Mouse (Mus musculus) CH12.LX (cell line): Measurements from ENCODE around the gene Pik3r2. TPM values are rescaled to one million over a fixed set of nuclear protein-coding genes. Genes with fewer than 3 reads are reported as not detected.

Experiments
- DNase-seq: peaks from one replicate; pipeline ENCODE4 v3.0.0-alpha.2; 2013; ENCODE audit errors: extremely low read depth
- H3K27ac ChIP-seq: 2 replicates; pipeline ENCODE4 v1.5.1; 2012; ENCODE audit warnings: low read depth, mild to moderate bottlenecking, control low read depth, moderate library complexity; ENCODE audit not compliant: insufficient read depth
- H3K27me3 ChIP-seq: replicated peaks from 2 replicates; pipeline ENCODE3; 2012; ENCODE audit warnings: inconsistent platforms
- H3K36me3 ChIP-seq, 2 experiments: replicated peaks in 1 of 2; 2 replicates each; pipeline versions ENCODE3 to v1.6.1; 2012; ENCODE audit warnings: inconsistent platforms in 1 of 2, low read length in 1 of 2, mild to moderate bottlenecking in 1 of 2, mixed read lengths in 1 of 2, moderate library complexity in 1 of 2; ENCODE audit not compliant: control insufficient read depth in 1 of 2, insufficient read depth in 1 of 2
- H3K4me1 ChIP-seq, 2 experiments: 2 replicates each; pipeline ENCODE4 v1.6.1; 2012; ENCODE audit warnings: inconsistent platforms in 1 of 2, moderate library complexity in 1 of 2; ENCODE audit not compliant: insufficient read depth in 2 of 2, control insufficient read depth in 1 of 2
- H3K4me2 ChIP-seq: 2 replicates; pipeline ENCODE4 v1.6.1; 2012; ENCODE audit warnings: low read depth, mild to moderate bottlenecking, control low read depth; ENCODE audit not compliant: poor library complexity, insufficient read depth, severe bottlenecking
- H3K4me3 ChIP-seq, 3 experiments: fragments of 150-350 bp in 1 of 3; sonication (generic) in 1 of 3; replicated peaks in 1 of 3; 2 replicates each; pipeline versions ENCODE3 to v1.5.1; 2011 to 2012; ENCODE audit warnings: low read depth in 2 of 3, low read length in 2 of 3, mild to moderate bottlenecking in 2 of 3, moderate library complexity in 2 of 3, control low read depth in 1 of 3, improper control_type of control experiment in 1 of 3, inconsistent platforms in 1 of 3, mixed read lengths in 1 of 3; ENCODE audit not compliant: poor library complexity in 1 of 3
- H3K79me2 ChIP-seq: replicated peaks from 2 replicates; pipeline ENCODE4 v1.6.1; 2012; ENCODE audit warnings: mild to moderate bottlenecking, moderate library complexity; ENCODE audit not compliant: control insufficient read depth, poor library complexity, insufficient read depth, severe bottlenecking; ENCODE audit errors: extremely low read depth
- H3K9ac ChIP-seq: 2 replicates; pipeline ENCODE4 v1.6.1; 2012; ENCODE audit warnings: low read depth, mild to moderate bottlenecking, control low read depth, moderate library complexity; ENCODE audit not compliant: insufficient read depth
- H3K9me3 ChIP-seq: replicated peaks from 2 replicates; pipeline ENCODE3; 2012; ENCODE audit warnings: low read length, inconsistent platforms, mixed read lengths
- BHLHE40 ChIP-seq: IDR thresholded peaks from 2 replicates; pipeline ENCODE4 v1.6.1; 2011; ENCODE audit warnings: mild to moderate bottlenecking, low read depth, low read length, improper control_type of control experiment
- CHD1 ChIP-seq: IDR thresholded peaks from 2 replicates; pipeline ENCODE4 v1.6.1; 2012; ENCODE audit warnings: low read depth, low read length, improper control_type of control experiment, inconsistent platforms
- CHD2 ChIP-seq: IDR thresholded peaks from 2 replicates; pipeline ENCODE4 v1.6.1; 2011; ENCODE audit warnings: low read length, improper control_type of control experiment
- CTCF ChIP-seq, 2 experiments: IDR thresholded peaks in 1 of 2; conservative IDR thresholded peaks in 1 of 2; 2 replicates each; pipeline ENCODE4 v1.5.1; 2011 to 2012; ENCODE audit warnings: low read depth in 2 of 2, low read length in 2 of 2, improper control_type of control experiment in 1 of 2, inconsistent platforms in 1 of 2, mild to moderate bottlenecking in 1 of 2, moderate library complexity in 1 of 2
- E2F4 ChIP-seq: IDR thresholded peaks from 2 replicates; pipeline ENCODE4 v1.6.1; 2011; ENCODE audit warnings: low read depth, low read length, improper control_type of control experiment; ENCODE audit not compliant: insufficient replicate concordance
- ELF1 ChIP-seq: IDR thresholded peaks from 2 replicates; pipeline ENCODE4 v1.6.1; 2014; ENCODE audit warnings: low read depth, mild to moderate bottlenecking, inconsistent platforms, low read length, improper control_type of control experiment
- ETS1 ChIP-seq: conservative IDR thresholded peaks from 2 replicates; pipeline ENCODE4 v1.6.1; 2012; ENCODE audit warnings: low read depth, mild to moderate bottlenecking, inconsistent platforms, low read length, improper control_type of control experiment, moderate library complexity
- GABPA ChIP-seq: IDR thresholded peaks from 2 replicates; pipeline ENCODE4 v1.6.1; 2012; ENCODE audit warnings: low read depth, low read length, improper control_type of control experiment, inconsistent platforms; ENCODE audit not compliant: insufficient replicate concordance
- HCFC1 ChIP-seq: IDR thresholded peaks from 2 replicates; pipeline ENCODE4 v1.6.1; 2012; ENCODE audit warnings: low read depth, mild to moderate bottlenecking, inconsistent platforms, low read length, improper control_type of control experiment
- JUND ChIP-seq: conservative IDR thresholded peaks from 2 replicates; pipeline ENCODE4 v1.6.1; 2011; ENCODE audit warnings: low read depth, low read length, improper control_type of control experiment
- KAT2A ChIP-seq: IDR thresholded peaks from 2 replicates; pipeline ENCODE4 v1.6.1; 2012; ENCODE audit warnings: low read length, improper control_type of control experiment, inconsistent platforms; ENCODE audit not compliant: insufficient replicate concordance
- MAFK ChIP-seq: IDR thresholded peaks from 2 replicates; pipeline ENCODE4 v1.6.1; 2011; ENCODE audit warnings: low read length, improper control_type of control experiment; ENCODE audit not compliant: insufficient replicate concordance
- MAX ChIP-seq: IDR thresholded peaks from 2 replicates; pipeline ENCODE4 v1.6.1; 2011; ENCODE audit warnings: low read length, improper control_type of control experiment
- MAZ ChIP-seq: IDR thresholded peaks from 2 replicates; pipeline ENCODE4 v1.6.1; 2012; ENCODE audit warnings: low read depth, mild to moderate bottlenecking, inconsistent platforms, low read length, improper control_type of control experiment, moderate library complexity
- MEF2A ChIP-seq: IDR thresholded peaks from 2 replicates; pipeline ENCODE4 v1.6.1; 2014; ENCODE audit warnings: low read depth, mild to moderate bottlenecking, inconsistent platforms, low read length, improper control_type of control experiment, borderline replicate concordance
- MXI1 ChIP-seq: IDR thresholded peaks from 2 replicates; pipeline ENCODE4 v1.6.1; 2011; ENCODE audit warnings: mild to moderate bottlenecking, low read depth, low read length, improper control_type of control experiment
- MYC ChIP-seq: IDR thresholded peaks from 2 replicates; pipeline ENCODE4 v1.6.1; 2011; ENCODE audit warnings: low read depth, mild to moderate bottlenecking, improper control_type of control experiment, low read length
- NELFE ChIP-seq: IDR thresholded peaks from 2 replicates; pipeline ENCODE4 v1.6.1; 2011; ENCODE audit warnings: low read depth, low read length, improper control_type of control experiment
- PAX5 ChIP-seq: IDR thresholded peaks from 2 replicates; pipeline ENCODE4 v1.6.1; 2012; ENCODE audit warnings: low read length, inconsistent platforms, mixed read lengths
- POLR2A ChIP-seq: IDR thresholded peaks from 2 replicates; pipeline ENCODE4 v1.6.1; 2011; ENCODE audit warnings: low read depth, mild to moderate bottlenecking, improper control_type of control experiment, low read length
- POLR2AphosphoS2 ChIP-seq: IDR thresholded peaks from 2 replicates; pipeline ENCODE4 v1.6.1; 2011; ENCODE audit warnings: low read depth, low read length, improper control_type of control experiment
- RAD21 ChIP-seq: IDR thresholded peaks from 2 replicates; pipeline ENCODE4 v1.6.1; 2011; ENCODE audit warnings: low read depth, mild to moderate bottlenecking, low read length, improper control_type of control experiment, moderate library complexity
- RCOR1 ChIP-seq: conservative IDR thresholded peaks from 2 replicates; pipeline ENCODE4 v1.6.1; 2012; ENCODE audit warnings: low read depth, mild to moderate bottlenecking, inconsistent platforms, low read length, improper control_type of control experiment
- SIN3A ChIP-seq: IDR thresholded peaks from 2 replicates; pipeline ENCODE4 v1.6.1; 2012; ENCODE audit warnings: low read length, improper control_type of control experiment, inconsistent platforms
- SMC3 ChIP-seq: IDR thresholded peaks from 2 replicates; pipeline ENCODE4 v1.6.1; 2011; ENCODE audit warnings: low read depth, low read length, improper control_type of control experiment
- TBP ChIP-seq: conservative IDR thresholded peaks from 2 replicates; pipeline ENCODE4 v1.6.1; 2011; ENCODE audit warnings: low read depth, low read length, improper control_type of control experiment
- TCF12 ChIP-seq: IDR thresholded peaks from 2 replicates; pipeline ENCODE4 v1.6.1; 2014; ENCODE audit warnings: low read depth, mild to moderate bottlenecking, inconsistent platforms, low read length, improper control_type of control experiment
- UBTF ChIP-seq: IDR thresholded peaks from 2 replicates; pipeline ENCODE4 v1.6.1; 2012; ENCODE audit warnings: low read depth, mild to moderate bottlenecking, inconsistent platforms, low read length, improper control_type of control experiment, moderate library complexity
- USF1 ChIP-seq: IDR thresholded peaks from 2 replicates; pipeline ENCODE4 v1.6.1; 2014; ENCODE audit warnings: low read depth, mild to moderate bottlenecking, inconsistent platforms, low read length, improper control_type of control experiment
- USF2 ChIP-seq: conservative IDR thresholded peaks from 2 replicates; pipeline ENCODE4 v1.6.1; 2011; ENCODE audit warnings: low read depth, low read length, improper control_type of control experiment
- ZC3H11A ChIP-seq: IDR thresholded peaks from 2 replicates; pipeline ENCODE4 v1.6.1; 2012; ENCODE audit warnings: low read depth, mild to moderate bottlenecking, inconsistent platforms, low read length, improper control_type of control experiment
- ZKSCAN1 ChIP-seq: IDR thresholded peaks from 2 replicates; pipeline ENCODE4 v1.6.1; 2012; ENCODE audit warnings: low read depth, inconsistent platforms, low read length, improper control_type of control experiment, borderline replicate concordance
- ZMIZ1 ChIP-seq: IDR thresholded peaks from 2 replicates; pipeline ENCODE4 v1.6.1; 2012; ENCODE audit warnings: low read depth, mild to moderate bottlenecking, inconsistent platforms, low read length, improper control_type of control experiment
- ZNF384 ChIP-seq: IDR thresholded peaks from 2 replicates; pipeline ENCODE4 v1.6.1; 2012; ENCODE audit warnings: low read depth, low read length, improper control_type of control experiment, inconsistent platforms
- dilution Hi-C: fragments of 300-500 bp; cut with MboI; formaldehyde crosslinking; loops from 2 replicates; pipeline ENCODE4 v1.14.3; 2020; ENCODE audit warnings: low sequenced_read_pairs; ENCODE audit not compliant: extremely low pct_unique_long_range_greater_than_20kb, extremely low pct_ligation_motif_present
- in situ Hi-C: fragments of 300-500 bp; cut with MboI; formaldehyde crosslinking; loops from 3 replicates; pipeline ENCODE4 v1.14.3; 2019; ENCODE audit warnings: low sequenced_read_pairs, low pct_ligation_motif_present, low pct_unique_long_range_greater_than_20kb, mixed read lengths
- polyA plus RNA-seq: library from polyadenylated mRNA; unstranded; fragments of >175 nt; gene quantifications from 2 replicates; pipeline ENCODE4 v1.2.1, GENCODE M21; 2012; ENCODE audit warnings: low read depth; ENCODE audit not compliant: insufficient read length
- total RNA-seq, 2 experiments: library from RNA; depleted of rRNA; stranded (reverse); fragments of 300-350 nt in 1 of 2; fragments of >200 nt in 1 of 2; gene quantifications; 2 replicates each; pipeline ENCODE4 v1.2.3; 2012 to 2014

The Pik3r2 gene
- total and polyA plus RNA-seq, 3 experiments, result 13.8 to 45.9 (median 25.8) TPM

- TF ChIP-seq USF2 (no peak), MAZ (0 out of 2 replicates have a peak, but pooled peaks have one; percentile 37), MAFK (no peak), USF1 (no peak), E2F4 (no peak), TBP (0 out of 2 replicates have a peak, but pooled peaks have one; percentile 24), RAD21 (no peak), ZNF384 (no peak), BHLHE40 (no peak), ETS1 (no peak), POLR2A (peak; percentile 86), TCF12 (peak; percentile 63; the same call in 1 of the 2 replicates)
- TF ChIP-seq, all 38 proteins: peak for 13
Observed at GRCm38 (mm10) chr8:70791975-70792691, 15.6 kb upstream of the Pik3r2 start (continued).

GRCm38 (mm10) chr8:70791294-70791701 is 14.8 kb upstream of the Pik3r2 start:
- H3K27me3 ChIP-seq, result peaks cover 30% of the 10 kb centered on the region
- no peaks in the 10 kb centered on the region for H3K9me3 ChIP-seq
- peak overlapping the region; percentile 36 for H3K27ac ChIP-seq
- H3K4me3 ChIP-seq, result peak overlapping the region; percentile 81 to 87 (median 82)
- dilution Hi-C loops, result no loop called here
- H3K9ac ChIP-seq, result peak overlapping the region; percentile 92
- H3K4me2 ChIP-seq, result peak overlapping the region; percentile 48
- peak; percentile 82 for DNase-seq
- in situ Hi-C loops, result no loop called here
- peaks cover 37 to 45% of the 10 kb centered on the region in 2 experiments for H3K36me3 ChIP-seq
- peaks cover 4% of the 10 kb centered on the region; the same call in 1 of the 2 replicates for H3K79me2 ChIP-seq
- H3K4me1 ChIP-seq, result peaks cover 15 to 28% of the 10 kb centered on the region in 2 experiments
- TF ChIP-seq ZMIZ1 (no peak), BHLHE40 (peak; percentile 42), CHD2 (no peak), RCOR1 (no peak), TBP (no peak), TCF12 (no peak), CTCF (conservative IDR thresholded peaks at IDR 0.05 in 1 of 2, IDR thresholded peaks at IDR 0.05 in 1 of 2; ENCODE audit: low read depth in 2 of 2, low read length in 2 of 2) (no peak), MAFK (no peak), ZNF384 (no peak), SIN3A (no peak; the same call in 1 of the 2 replicates), MYC (no peak), HCFC1 (peak; percentile 63), MAZ (peak; percentile 45; the same call in 1 of the 2 replicates), NELFE (no peak), KAT2A (0 out of 2 replicates have a peak, but pooled peaks have one; percentile 21), ELF1 (peak; percentile 72), MAX (no peak), ZC3H11A (no peak), ZKSCAN1 (no peak), USF1 (no peak), POLR2A (no peak), POLR2AphosphoS2 (no peak), MEF2A (no peak), PAX5 (no peak), RAD21 (no peak), USF2 (no peak), GABPA (no peak), CHD1 (no peak), E2F4 (no peak), MXI1 (no peak), JUND (no peak), UBTF (no peak), ETS1 (no peak), SMC3 (no peak)
